Mouse (Mus musculus) kidney, postnatal 36 days (tissue): Measurements from ENCODE around the gene Ttc21b.

Experiments used
- DNase-seq, 2 experiments: peaks; one replicate each; pipeline ENCODE4 v3.0.0; 2021 to 2022; ENCODE audit warnings: mixed read lengths in 2 of 2

Gene Ttc21b

GRCm38 (mm10) chr2:66170721-66171120 lies 85.7 kb downstream of the Ttc21b start:
- no peak for DNase-seq

GRCm38 (mm10) chr2:66165025-66165424 lies 91.4 kb downstream of the Ttc21b start:
- no peak for DNase-seq

- peak in 1 of 2 experiments; percentile 12 for DNase-seq
These were observed 98.1 kb downstream of the Ttc21b start for GRCm38 (mm10) chr2:66158140-66158915.

DNA sequence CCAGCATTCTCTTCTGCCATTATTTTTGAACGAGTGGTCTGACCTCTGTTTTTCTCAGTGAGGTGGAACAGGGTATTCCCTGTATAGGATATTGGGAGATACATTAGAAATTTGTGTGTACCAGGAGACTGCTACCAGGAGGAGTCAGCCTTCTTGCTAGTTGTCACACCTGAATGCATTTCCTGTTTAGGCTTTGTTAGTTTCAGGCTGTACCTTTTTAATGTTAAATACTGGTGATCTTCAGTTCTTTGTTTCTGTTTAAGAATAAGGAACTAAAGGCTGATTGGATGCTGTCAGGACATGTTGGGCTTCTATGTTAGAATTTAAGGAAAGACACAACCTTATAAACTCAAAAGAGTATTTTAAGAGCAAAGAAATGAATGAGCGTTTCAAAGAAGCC lies 105.0 kb downstream of the Ttc21b start:
- no peak for DNase-seq

GRCm38 (mm10) chr2:66150531-66150930 lies 105.9 kb downstream of the Ttc21b start:
- DNase-seq = no peak

DNA sequence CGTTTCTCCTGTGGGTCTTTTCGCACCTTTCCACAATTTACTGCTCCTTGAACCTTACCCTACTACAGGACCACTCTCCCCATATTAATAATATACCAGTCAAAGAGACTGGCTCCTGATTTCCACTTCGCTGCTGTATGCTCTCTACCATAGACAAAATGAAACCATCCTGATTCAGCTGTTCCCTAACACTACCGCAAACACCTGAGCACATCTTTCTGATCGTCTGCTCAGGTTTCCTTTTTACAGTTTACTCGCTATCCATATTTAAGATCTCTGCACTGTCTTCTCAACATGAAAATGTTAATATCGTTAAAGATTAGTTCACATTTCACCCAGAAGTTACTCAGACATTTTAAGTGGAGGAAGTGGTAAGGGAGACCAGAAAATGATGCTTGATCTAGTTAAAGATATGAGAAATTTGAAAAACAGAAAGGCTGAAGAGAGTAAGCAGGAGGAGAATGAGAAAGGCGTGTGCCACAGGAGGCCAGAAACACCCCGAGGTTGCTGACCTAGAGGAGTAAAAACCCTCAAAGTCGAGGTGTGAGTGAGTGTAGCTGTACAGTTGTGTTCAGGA lies 107.7 kb downstream of the Ttc21b start:
- no peak for DNase-seq

DNA sequence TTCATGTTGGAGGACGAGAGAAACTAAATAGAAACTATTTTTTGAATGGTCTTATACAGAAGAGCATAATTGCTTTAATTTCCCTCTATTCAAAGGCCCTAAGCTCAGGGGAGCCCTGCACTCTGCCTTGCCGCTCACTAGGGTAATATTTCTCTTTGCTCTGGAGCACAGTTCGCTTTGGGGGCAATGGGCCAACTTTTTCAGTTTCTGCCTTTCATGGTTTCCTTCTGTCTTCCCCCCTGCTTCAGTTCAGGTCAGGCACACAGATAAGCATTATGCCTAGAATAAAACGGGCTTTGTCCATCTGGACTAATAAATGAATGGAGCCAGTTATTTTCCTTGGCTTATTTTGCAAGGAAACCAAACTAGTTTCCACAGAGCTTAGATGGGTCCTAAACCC lies 109.9 kb downstream of the Ttc21b start:
- peak in 1 of 2 experiments; percentile 51 for DNase-seq

GRCm38 (mm10) chr2:66144770-66145169 lies 111.6 kb downstream of the Ttc21b start:
- DNase-seq = no peak

GRCm38 (mm10) chr2:66143284-66143683 lies 113.1 kb downstream of the Ttc21b start:
- DNase-seq = no peak

DNA sequence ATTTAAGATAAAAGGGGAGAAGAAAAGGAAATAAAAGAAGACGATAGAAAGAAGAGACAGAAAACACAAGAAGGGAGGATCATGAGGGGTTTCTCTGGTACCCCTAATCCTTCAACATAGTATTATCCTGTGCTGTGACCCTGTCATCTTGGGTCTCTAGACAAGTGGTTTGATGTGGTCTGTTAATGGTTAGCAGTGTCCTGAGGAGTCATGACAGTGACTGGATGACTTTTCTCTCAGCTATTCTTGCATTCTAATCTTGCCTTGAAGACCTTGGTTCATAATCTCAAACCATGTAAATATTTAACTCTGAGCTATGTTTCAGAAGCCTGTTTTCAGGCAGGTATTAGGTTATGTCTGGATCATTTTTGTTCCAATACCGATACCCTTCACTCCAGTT lies 113.7 kb downstream of the Ttc21b start:
- DNase-seq = no peak

- DNase-seq = no peak
These were observed 114.1 kb downstream of the Ttc21b start for GRCm38 (mm10) chr2:66142268-66142667.

GRCm38 (mm10) chr2:66140246-66140645 lies 116.2 kb downstream of the Ttc21b start:
- DNase-seq = no peak
